Mouse (Mus musculus) urinary bladder, postnatal 10 days (tissue): ENCODE data around the gene Krtap1-5.

Experiments
- DNase-seq: peaks from one replicate; pipeline ENCODE4 v3.0.0; 2022; ENCODE audit warnings: low spot score

The Krtap1-5 gene

DNA sequence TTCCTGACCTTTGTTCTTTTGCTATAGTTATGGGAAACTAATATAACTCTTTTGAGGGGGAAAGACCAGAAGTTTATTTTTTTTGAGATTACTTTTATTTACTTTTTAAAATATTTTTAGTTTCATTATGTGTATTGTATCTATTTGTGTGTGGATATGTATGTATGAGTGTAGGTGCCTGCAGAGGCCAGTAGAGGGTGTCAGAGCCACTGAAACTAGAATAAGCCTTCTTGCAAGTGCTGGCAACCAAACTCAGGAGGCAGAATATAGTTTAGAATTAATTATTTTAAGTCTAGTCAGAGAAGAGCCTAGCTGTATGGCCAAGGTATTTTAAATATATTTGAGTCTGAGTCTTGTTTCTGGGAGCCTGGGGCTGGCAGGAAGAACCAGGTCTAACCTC lies 32.9 kb downstream of the Krtap1-5 start:
- no peak for DNase-seq

- no peak for DNase-seq
Measured at GRCm38 (mm10) chr11:99539721-99540120, 41.1 kb downstream of the Krtap1-5 start.
